Mouse (Mus musculus): ENCODE results near the gene Wdr26. TPM values are rescaled to one million over a fixed set of nuclear protein-coding genes. Genes with fewer than 3 reads are reported as not detected.

The Wdr26 gene
- polyA plus RNA-seq, 1 experiment = 47.7 TPM

DNA sequence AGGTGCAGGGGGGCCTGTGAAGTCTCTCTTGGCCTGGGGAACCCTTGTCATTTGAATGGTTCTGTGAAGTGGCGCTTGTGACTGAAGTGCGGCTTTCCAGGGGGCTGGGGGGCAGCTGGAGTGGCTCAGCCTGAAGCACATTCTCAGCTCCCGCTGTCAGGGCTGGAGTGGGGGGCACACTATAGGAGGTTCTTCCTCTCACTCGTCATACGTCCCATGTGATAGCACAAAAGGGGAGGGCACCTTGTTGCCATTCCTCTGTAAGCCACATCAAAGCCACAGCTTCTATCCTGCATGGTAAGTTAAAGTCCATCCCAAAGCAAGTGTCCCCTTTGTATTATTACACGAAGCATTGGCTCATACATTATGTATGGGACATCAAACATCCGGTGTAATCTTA is 19.5 kb upstream of the Wdr26 start:
- Histone ChIP-seq H3K27me3 (ENCODE audit: control insufficient read depth, insufficient read depth, insufficient read length) (no peaks in the 10 kb centered on the region), H3K79me2 (ENCODE audit: control insufficient read depth, insufficient read depth) (no peaks in the 10 kb centered on the region), H3ac (ENCODE audit: control insufficient read depth, insufficient read length) (no peak overlapping the region), H3K4me2 (ENCODE audit: low read depth) (peak overlapping the region; percentile 37), H3K4me3 (no peak overlapping the region), H3K36me3 (ENCODE audit: control insufficient read depth, insufficient read depth) (no peaks in the 10 kb centered on the region)
- TF ChIP-seq USF1 (IDR thresholded peaks at IDR 0.05; ENCODE audit: low read depth) (no peak), REST (IDR thresholded peaks at IDR 0.05; ENCODE audit: insufficient read depth, insufficient read length) (no peak), POLR2AphosphoS2 (IDR thresholded peaks at IDR 0.05; ENCODE audit: insufficient read length, low read depth) (no peak), TCF12 (IDR thresholded peaks at IDR 0.05; ENCODE audit: insufficient read depth, poor library complexity, severe bottlenecking) (no peak), MAX (IDR thresholded peaks at IDR 0.05; ENCODE audit: low read depth) (no peak), TCF3 (IDR thresholded peaks at IDR 0.05; ENCODE audit: insufficient read length, low read depth) (no peak), SRF (IDR thresholded peaks at IDR 0.05; ENCODE audit: control insufficient read depth, insufficient read length, low read depth) (no peak), MYOD1 (IDR thresholded peaks at IDR 0.05; ENCODE audit: control insufficient read depth in 1 of 3, insufficient read length in 2 of 3, low read depth in 2 of 3) (no peak), E2F4 (IDR thresholded peaks at IDR 0.05; ENCODE audit: insufficient read depth) (no peak), CEBPB (IDR thresholded peaks at IDR 0.05; ENCODE audit: insufficient read depth, poor library complexity, severe bottlenecking) (no peak), MYOG (IDR thresholded peaks at IDR 0.05; ENCODE audit: control insufficient read depth in 1 of 3, insufficient read depth in 1 of 3, insufficient read length in 2 of 3, low read depth in 2 of 3) (no peak), POLR2A (IDR thresholded peaks at IDR 0.05; ENCODE audit: insufficient read length, low read depth) (no peak)

DNA sequence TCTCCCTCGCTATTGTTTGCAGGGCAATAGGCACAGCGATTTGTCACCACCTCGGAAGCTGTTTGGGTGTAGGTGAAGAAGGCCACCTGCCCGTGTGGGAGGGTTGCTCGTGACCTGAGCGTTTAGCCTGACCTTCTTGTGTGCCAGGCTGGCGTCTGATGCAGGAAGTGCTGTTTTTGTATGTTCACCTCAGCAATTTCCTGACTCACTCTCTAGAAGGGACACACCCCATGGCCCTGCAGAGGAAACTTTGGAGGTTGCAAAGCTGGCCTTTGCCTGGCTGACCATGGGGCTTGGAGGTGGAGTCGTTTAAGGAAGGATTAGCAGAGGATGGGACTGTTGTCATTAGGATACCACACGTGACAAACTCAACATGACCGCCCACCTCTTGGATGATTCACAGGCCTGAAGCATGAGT is 18.9 kb upstream of the Wdr26 start:
- Histone ChIP-seq H3K36me3 (ENCODE audit: control insufficient read depth, insufficient read depth) (no peaks in the 10 kb centered on the region), H3K4me2 (ENCODE audit: low read depth) (peak overlapping the region; percentile 37), H3K27me3 (ENCODE audit: control insufficient read depth, insufficient read depth, insufficient read length) (no peaks in the 10 kb centered on the region), H3K4me3 (no peak overlapping the region), H3K79me2 (ENCODE audit: control insufficient read depth, insufficient read depth) (no peaks in the 10 kb centered on the region), H3ac (ENCODE audit: control insufficient read depth, insufficient read length) (no peak overlapping the region)
- TF ChIP-seq POLR2AphosphoS2 (IDR thresholded peaks at IDR 0.05; ENCODE audit: insufficient read length, low read depth) (no peak), USF1 (IDR thresholded peaks at IDR 0.05; ENCODE audit: low read depth) (peak; percentile 62), MYOD1 (IDR thresholded peaks at IDR 0.05; ENCODE audit: control insufficient read depth in 1 of 3, insufficient read length in 2 of 3, low read depth in 2 of 3) (peak in 1 of 3 experiments; percentile 64), MYOG (IDR thresholded peaks at IDR 0.05; ENCODE audit: control insufficient read depth in 1 of 3, insufficient read depth in 1 of 3, insufficient read length in 2 of 3, low read depth in 2 of 3) (peak in 1 of 3 experiments; percentile 23), TCF12 (IDR thresholded peaks at IDR 0.05; ENCODE audit: insufficient read depth, poor library complexity, severe bottlenecking) (no peak), TCF3 (IDR thresholded peaks at IDR 0.05; ENCODE audit: insufficient read length, low read depth) (no peak), MAX (IDR thresholded peaks at IDR 0.05; ENCODE audit: low read depth) (no peak)

DNA sequence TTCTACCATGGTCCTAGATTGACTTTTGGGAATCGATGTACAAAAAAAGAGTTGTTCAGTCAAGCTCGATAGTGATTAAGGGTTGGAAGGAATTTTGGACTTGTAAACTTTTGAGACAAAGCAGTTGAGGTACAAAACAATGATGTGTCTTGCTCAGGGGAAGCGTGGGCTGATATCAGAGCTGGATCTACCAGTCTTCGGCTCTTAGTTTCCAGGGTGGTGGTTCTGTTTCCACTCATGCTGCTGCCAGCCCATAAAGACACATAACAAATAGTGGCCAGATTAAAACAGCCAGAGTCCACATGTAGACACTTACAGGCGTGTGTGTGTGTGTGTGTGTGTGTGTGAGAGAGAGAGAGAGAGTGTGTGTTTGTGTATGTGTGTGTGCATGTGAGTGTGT is 17.2 kb upstream of the Wdr26 start:
- H3K36me3 ChIP-seq (ENCODE audit: control insufficient read depth, insufficient read depth) = no peaks in the 10 kb centered on the region

DNA sequence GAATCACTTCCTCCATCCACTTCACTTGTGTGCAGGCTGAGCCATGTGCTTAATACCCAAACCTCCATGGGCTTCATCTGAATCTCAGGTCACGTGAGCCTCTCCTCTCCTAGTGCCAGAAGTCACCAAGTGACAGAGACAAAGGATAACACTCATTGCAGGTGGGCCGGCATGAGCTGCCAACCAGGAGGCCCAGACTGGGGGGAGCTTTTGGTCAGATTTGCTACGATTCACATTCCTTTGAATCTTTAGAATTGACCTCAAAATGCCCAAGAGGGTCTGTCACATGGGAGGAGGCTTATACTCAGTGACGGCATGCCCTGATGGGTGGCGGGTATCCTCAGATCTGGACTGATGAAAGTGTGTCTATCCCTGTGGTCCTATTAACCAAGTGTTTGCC is 16.8 kb upstream of the Wdr26 start:
- H3K79me2 ChIP-seq (ENCODE audit: control insufficient read depth, insufficient read depth) = no peaks in the 10 kb centered on the region
- no peak overlapping the region for H3K4me3 ChIP-seq
- TF ChIP-seq TCF3 (IDR thresholded peaks at IDR 0.05; ENCODE audit: insufficient read length, low read depth) (no peak), USF1 (IDR thresholded peaks at IDR 0.05; ENCODE audit: low read depth) (no peak), REST (IDR thresholded peaks at IDR 0.05; ENCODE audit: insufficient read depth, insufficient read length) (no peak), POLR2A (IDR thresholded peaks at IDR 0.05; ENCODE audit: insufficient read length, low read depth) (no peak), TCF12 (IDR thresholded peaks at IDR 0.05; ENCODE audit: insufficient read depth, poor library complexity, severe bottlenecking) (no peak), MYOD1 (IDR thresholded peaks at IDR 0.05; ENCODE audit: control insufficient read depth in 1 of 3, insufficient read length in 2 of 3, low read depth in 2 of 3) (no peak), POLR2AphosphoS2 (IDR thresholded peaks at IDR 0.05; ENCODE audit: insufficient read length, low read depth) (no peak), MAX (IDR thresholded peaks at IDR 0.05; ENCODE audit: low read depth) (no peak)
- no peaks in the 10 kb centered on the region for H3K27me3 ChIP-seq (ENCODE audit: control insufficient read depth, insufficient read depth, insufficient read length)
- no peak overlapping the region for H3K4me2 ChIP-seq (ENCODE audit: low read depth)
- no peaks in the 10 kb centered on the region for H3K36me3 ChIP-seq (ENCODE audit: control insufficient read depth, insufficient read depth)
- no peak overlapping the region for H3ac ChIP-seq (ENCODE audit: control insufficient read depth, insufficient read length)

More for the DNA sequence above, 17.2 kb upstream of the Wdr26 start:
- no peak overlapping the region for H3K4me3 ChIP-seq
- H3ac ChIP-seq (ENCODE audit: control insufficient read depth, insufficient read length) = no peak overlapping the region
- no peak overlapping the region for H3K4me2 ChIP-seq (ENCODE audit: low read depth)
- TF ChIP-seq REST (IDR thresholded peaks at IDR 0.05; ENCODE audit: insufficient read depth, insufficient read length) (no peak), SRF (IDR thresholded peaks at IDR 0.05; ENCODE audit: control insufficient read depth, insufficient read length, low read depth) (no peak), USF1 (IDR thresholded peaks at IDR 0.05; ENCODE audit: low read depth) (no peak), MYOD1 (IDR thresholded peaks at IDR 0.05; ENCODE audit: control insufficient read depth in 1 of 3, insufficient read length in 2 of 3, low read depth in 2 of 3) (no peak), POLR2A (IDR thresholded peaks at IDR 0.05; ENCODE audit: insufficient read length, low read depth) (no peak), E2F4 (IDR thresholded peaks at IDR 0.05; ENCODE audit: insufficient read depth) (no peak), CEBPB (IDR thresholded peaks at IDR 0.05; ENCODE audit: insufficient read depth, poor library complexity, severe bottlenecking) (no peak), MYOG (IDR thresholded peaks at IDR 0.05; ENCODE audit: control insufficient read depth in 1 of 3, insufficient read depth in 1 of 3, insufficient read length in 2 of 3, low read depth in 2 of 3) (no peak), POLR2AphosphoS2 (IDR thresholded peaks at IDR 0.05; ENCODE audit: insufficient read length, low read depth) (no peak)
- H3K79me2 ChIP-seq (ENCODE audit: control insufficient read depth, insufficient read depth) = no peaks in the 10 kb centered on the region
- H3K27me3 ChIP-seq (ENCODE audit: control insufficient read depth, insufficient read depth, insufficient read length) = no peaks in the 10 kb centered on the region

DNA sequence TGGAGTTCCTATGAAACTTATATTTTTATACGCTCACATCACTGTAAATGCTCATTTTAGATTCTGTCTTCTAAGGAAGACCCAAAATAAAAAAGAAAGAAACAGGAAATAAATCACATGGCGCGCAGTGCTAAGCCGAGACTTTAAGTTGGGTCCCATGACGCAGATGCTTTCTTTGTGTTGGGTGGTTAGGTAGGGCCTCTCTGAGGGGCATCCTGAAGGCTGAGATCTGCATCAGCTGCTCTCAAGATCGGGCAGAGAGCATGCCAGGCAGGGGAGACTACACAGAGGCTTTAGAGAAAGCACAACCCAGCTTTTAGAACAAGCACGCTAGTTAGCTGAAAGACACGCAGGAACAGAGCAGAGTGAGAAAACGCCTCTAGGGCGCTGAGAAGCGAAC is 16.0 kb upstream of the Wdr26 start:
- H3ac ChIP-seq (ENCODE audit: control insufficient read depth, insufficient read length) = no peak overlapping the region
- H3K4me3 ChIP-seq = no peak overlapping the region
- H3K79me2 ChIP-seq (ENCODE audit: control insufficient read depth, insufficient read depth) = no peaks in the 10 kb centered on the region
- H3K27me3 ChIP-seq (ENCODE audit: control insufficient read depth, insufficient read depth, insufficient read length) = no peaks in the 10 kb centered on the region
- H3K36me3 ChIP-seq (ENCODE audit: control insufficient read depth, insufficient read depth) = no peaks in the 10 kb centered on the region
- H3K4me2 ChIP-seq (ENCODE audit: low read depth) = no peak overlapping the region
- TF ChIP-seq SRF (IDR thresholded peaks at IDR 0.05; ENCODE audit: control insufficient read depth, insufficient read length, low read depth) (no peak), MYOG (IDR thresholded peaks at IDR 0.05; ENCODE audit: control insufficient read depth in 1 of 3, insufficient read depth in 1 of 3, insufficient read length in 2 of 3, low read depth in 2 of 3) (no peak), POLR2A (IDR thresholded peaks at IDR 0.05; ENCODE audit: insufficient read length, low read depth) (no peak), REST (IDR thresholded peaks at IDR 0.05; ENCODE audit: insufficient read depth, insufficient read length) (no peak), USF1 (IDR thresholded peaks at IDR 0.05; ENCODE audit: low read depth) (no peak), MAX (IDR thresholded peaks at IDR 0.05; ENCODE audit: low read depth) (no peak), TCF3 (IDR thresholded peaks at IDR 0.05; ENCODE audit: insufficient read length, low read depth) (no peak), MYOD1 (IDR thresholded peaks at IDR 0.05; ENCODE audit: control insufficient read depth in 1 of 3, insufficient read length in 2 of 3, low read depth in 2 of 3) (no peak), TCF12 (IDR thresholded peaks at IDR 0.05; ENCODE audit: insufficient read depth, poor library complexity, severe bottlenecking) (no peak), CEBPB (IDR thresholded peaks at IDR 0.05; ENCODE audit: insufficient read depth, poor library complexity, severe bottlenecking) (no peak), POLR2AphosphoS2 (IDR thresholded peaks at IDR 0.05; ENCODE audit: insufficient read length, low read depth) (no peak), E2F4 (IDR thresholded peaks at IDR 0.05; ENCODE audit: insufficient read depth) (no peak)

Data from myocyte (in vitro differentiated cells).